Mouse (Mus musculus): Measurements from ENCODE around the gene Podnl1. TPM values are rescaled to one million over a fixed set of nuclear protein-coding genes. Genes with fewer than 3 reads are reported as not detected.
A peak's percentile ranks its signal among the peaks of the same experiment; 100 is the strongest.

Podnl1 gene
- polyA plus RNA-seq (2015; fragmentation: Nextera tagmentation; extraction: Ambion mirVana) = 0.06 and 0.12 TPM in 2 replicates

- Histone ChIP-seq H3K4me2 (no peak within 1 kb of the TSS), H3K4me3 (no peak within 1 kb of the TSS), H3K27ac (replicated peaks) (no peak within 1 kb of the TSS), H3K4me1 (no peaks in the 10 kb centered on the region), H3K36me3 (no peaks in the 10 kb centered on the region), H3K9ac (no peak within 1 kb of the TSS), H3K27me3 (replicated peaks) (peaks cover 18% of the 10 kb centered on the region), H3K9me3 (no peaks in the 10 kb centered on the region)
- 46% methylated on average over 6 of the region's 9 CpGs for WGBS
- no peak for ATAC-seq (ENCODE audit: extremely low read depth, insufficient number of reproducible peaks, low FRiP score, low TSS enrichment)
Observed at GRCm38 (mm10) chr8:84125656-84126055, at the start of gene Podnl1. TSS of gene Podnl1 (plus strand) at chr8:84125989.

DNA sequence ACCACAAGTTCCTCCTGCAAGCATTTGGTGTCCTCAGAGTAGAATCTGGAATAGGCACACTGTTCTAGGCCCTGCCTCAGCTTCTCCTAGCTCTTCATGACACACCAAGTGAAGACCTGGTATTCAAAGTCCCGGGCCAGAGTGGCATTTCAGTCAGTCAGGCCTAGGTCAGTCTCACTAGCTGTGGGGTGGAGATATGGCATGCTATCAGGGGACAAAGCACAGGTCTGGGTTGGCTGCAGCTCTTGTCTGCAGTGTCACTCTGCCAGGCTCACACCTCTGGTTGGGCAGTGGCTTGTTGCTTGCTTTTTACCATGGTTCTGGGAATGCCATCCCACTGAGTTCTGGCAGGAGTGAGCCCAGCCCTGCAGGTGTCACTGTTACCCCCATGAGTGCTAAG is 49.4 kb upstream of the Podnl1 start:
- Histone ChIP-seq H3K36me3 (peaks cover 31% of the 10 kb centered on the region), H3K4me3 (no peak overlapping the region), H3K4me1 (peaks cover 30% of the 10 kb centered on the region), H3K9ac (no peak overlapping the region), H3K4me2 (no peak overlapping the region), H3K27me3 (replicated peaks) (no peaks in the 10 kb centered on the region), H3K9me3 (no peaks in the 10 kb centered on the region), H3K27ac (replicated peaks) (no peak overlapping the region)
- WGBS = 62% methylated on average over 1 of the region's 1 CpGs
- no peak for ATAC-seq (ENCODE audit: extremely low read depth, insufficient number of reproducible peaks, low FRiP score, low TSS enrichment)

DNA sequence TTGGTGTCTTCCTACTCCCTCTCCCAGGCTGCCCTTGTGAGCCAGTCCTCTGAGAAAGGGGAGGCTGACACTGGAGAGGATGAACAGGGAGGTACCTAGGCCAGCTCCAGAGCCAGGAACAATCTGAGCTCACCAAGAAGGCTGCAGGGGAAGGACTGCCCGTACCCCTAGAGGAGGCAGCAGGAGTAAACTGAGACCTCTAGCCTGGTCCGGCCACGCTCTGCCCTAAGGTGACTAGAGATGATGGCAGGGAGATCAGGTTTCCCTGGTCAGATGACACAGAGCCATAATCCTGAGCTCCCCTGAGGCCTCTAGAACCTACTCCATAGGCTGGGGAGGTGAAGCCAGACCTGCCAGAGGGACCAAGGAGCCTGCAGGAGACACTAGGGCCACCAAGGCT is 48.9 kb upstream of the Podnl1 start:
- H3K9me3 ChIP-seq = no peaks in the 10 kb centered on the region
- H3K4me2 ChIP-seq = no peak overlapping the region
- no peak overlapping the region for H3K4me3 ChIP-seq
- 86% methylated on average over 3 of the region's 3 CpGs for WGBS
- no peaks in the 10 kb centered on the region for H3K27me3 ChIP-seq (replicated peaks)
- H3K9ac ChIP-seq = no peak overlapping the region
- peaks cover 25% of the 10 kb centered on the region for H3K4me1 ChIP-seq
- no peak overlapping the region for H3K27ac ChIP-seq (replicated peaks)
- peaks cover 34% of the 10 kb centered on the region for H3K36me3 ChIP-seq
- no peak for ATAC-seq (ENCODE audit: extremely low read depth, insufficient number of reproducible peaks, low FRiP score, low TSS enrichment)

- H3K4me3 ChIP-seq = no peak overlapping the region
- H3K4me2 ChIP-seq = no peak overlapping the region
- peaks cover 58% of the 10 kb centered on the region for H3K36me3 ChIP-seq
- peaks cover 10% of the 10 kb centered on the region for H3K4me1 ChIP-seq
- no peaks in the 10 kb centered on the region for H3K9me3 ChIP-seq
- no peak for ATAC-seq (ENCODE audit: extremely low read depth, insufficient number of reproducible peaks, low FRiP score, low TSS enrichment)
- WGBS = 51% methylated on average over 5 of the region's 5 CpGs
- H3K27ac ChIP-seq (replicated peaks) = no peak overlapping the region
- no peaks in the 10 kb centered on the region for H3K27me3 ChIP-seq (replicated peaks)
- no peak overlapping the region for H3K9ac ChIP-seq
Observed at GRCm38 (mm10) chr8:84079206-84079605, 46.6 kb upstream of the Podnl1 start.

GRCm38 (mm10) chr8:84083829-84084241 is 42.0 kb upstream of the Podnl1 start:
- Histone ChIP-seq H3K36me3 (peaks cover 91% of the 10 kb centered on the region), H3K4me2 (no peak overlapping the region), H3K9ac (no peak overlapping the region), H3K27me3 (replicated peaks) (no peaks in the 10 kb centered on the region), H3K4me3 (no peak overlapping the region), H3K27ac (replicated peaks) (no peak overlapping the region), H3K9me3 (no peaks in the 10 kb centered on the region), H3K4me1 (peaks cover 6% of the 10 kb centered on the region)
- no peak for ATAC-seq (ENCODE audit: extremely low read depth, insufficient number of reproducible peaks, low FRiP score, low TSS enrichment)
- 42% methylated on average over 8 of the region's 8 CpGs for WGBS

- H3K36me3 ChIP-seq = peaks cover 97% of the 10 kb centered on the region
Observed at GRCm38 (mm10) chr8:84084341-84085115, 41.3 kb upstream of the Podnl1 start.

DNA sequence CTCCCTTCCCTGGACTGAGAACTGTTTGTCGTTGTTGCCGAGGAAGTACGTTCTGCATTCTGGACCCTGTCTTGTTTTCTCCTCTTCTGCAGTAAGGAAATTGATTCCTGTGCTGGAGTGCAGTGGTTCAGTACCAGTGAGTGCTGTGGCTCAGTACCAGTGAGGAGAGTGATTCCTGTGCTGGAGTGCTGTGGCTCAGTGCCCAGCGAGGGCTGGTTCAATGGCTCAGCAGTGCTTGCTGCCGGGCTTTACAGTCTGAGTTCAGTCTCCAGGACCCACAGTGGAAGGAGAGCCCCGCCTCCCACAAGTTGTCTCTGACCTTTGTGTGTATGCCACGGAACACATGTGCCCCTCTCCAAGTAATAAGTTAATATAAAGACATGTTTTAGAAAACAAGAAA is 38.6 kb upstream of the Podnl1 start:
- Histone ChIP-seq H3K27ac (replicated peaks) (no peak overlapping the region), H3K36me3 (peaks cover 97% of the 10 kb centered on the region), H3K4me3 (no peak overlapping the region), H3K9me3 (no peaks in the 10 kb centered on the region), H3K27me3 (replicated peaks) (no peaks in the 10 kb centered on the region), H3K9ac (no peak overlapping the region), H3K4me1 (no peaks in the 10 kb centered on the region), H3K4me2 (no peak overlapping the region)
- 80% methylated on average over 7 of the region's 7 CpGs for WGBS
- ATAC-seq (ENCODE audit: extremely low read depth, insufficient number of reproducible peaks, low FRiP score, low TSS enrichment) = no peak

More at GRCm38 (mm10) chr8:84084341-84085115, 41.3 kb upstream of the Podnl1 start:
- Histone ChIP-seq H3K4me2 (peak overlapping the region; percentile 47), H3K4me1 (no peaks in the 10 kb centered on the region), H3K9ac (0 out of 2 replicates have a peak overlapping the region, but pooled peaks have one; percentile 37), H3K9me3 (no peaks in the 10 kb centered on the region), H3K4me3 (no peak overlapping the region), H3K27me3 (replicated peaks) (no peaks in the 10 kb centered on the region), H3K27ac (replicated peaks) (no peak overlapping the region)
- 50% methylated on average over 42 of the region's 42 CpGs for WGBS
- ATAC-seq (ENCODE audit: extremely low read depth, insufficient number of reproducible peaks, low FRiP score, low TSS enrichment) = no peak

- Histone ChIP-seq H3K9me3 (no peaks in the 10 kb centered on the region), H3K27ac (replicated peaks) (no peak overlapping the region), H3K4me1 (no peaks in the 10 kb centered on the region), H3K9ac (no peak overlapping the region), H3K4me3 (no peak overlapping the region), H3K36me3 (peaks cover 97% of the 10 kb centered on the region), H3K27me3 (replicated peaks) (no peaks in the 10 kb centered on the region), H3K4me2 (no peak overlapping the region)
- WGBS = 93% methylated on average over 14 of the region's 14 CpGs
- ATAC-seq (ENCODE audit: extremely low read depth, insufficient number of reproducible peaks, low FRiP score, low TSS enrichment) = no peak
Observed at GRCm38 (mm10) chr8:84087821-84088220, 38.0 kb upstream of the Podnl1 start.

DNA sequence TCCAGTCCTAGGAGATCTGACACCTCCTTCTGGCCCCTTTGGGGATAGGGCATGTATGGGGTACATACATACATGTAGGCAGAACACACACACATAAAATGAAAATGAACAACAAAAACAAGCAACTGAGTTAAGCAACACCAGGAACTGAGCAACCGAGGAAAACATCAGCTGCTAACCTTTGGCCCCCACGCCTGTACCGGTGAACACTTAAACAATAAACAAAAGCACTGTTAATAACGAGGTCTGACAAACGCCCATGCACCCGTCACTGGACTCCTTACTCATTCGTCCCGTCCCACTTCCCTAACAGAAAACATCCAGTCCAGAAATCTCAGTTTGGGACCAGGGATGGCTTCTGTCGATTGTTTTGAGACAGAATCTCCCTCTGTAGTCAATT is 36.5 kb upstream of the Podnl1 start:
- Histone ChIP-seq H3K4me1 (no peaks in the 10 kb centered on the region), H3K9me3 (no peaks in the 10 kb centered on the region), H3K4me2 (no peak overlapping the region), H3K27me3 (replicated peaks) (no peaks in the 10 kb centered on the region), H3K9ac (no peak overlapping the region), H3K27ac (replicated peaks) (no peak overlapping the region), H3K4me3 (no peak overlapping the region), H3K36me3 (peaks cover 96% of the 10 kb centered on the region)
- no peak for ATAC-seq (ENCODE audit: extremely low read depth, insufficient number of reproducible peaks, low FRiP score, low TSS enrichment)
- 82% methylated on average over 9 of the region's 9 CpGs for WGBS

- Histone ChIP-seq H3K27ac (replicated peaks) (no peak overlapping the region), H3K4me2 (no peak overlapping the region), H3K9me3 (no peaks in the 10 kb centered on the region), H3K4me1 (no peaks in the 10 kb centered on the region), H3K9ac (no peak overlapping the region), H3K36me3 (peaks cover 96% of the 10 kb centered on the region), H3K4me3 (no peak overlapping the region), H3K27me3 (replicated peaks) (no peaks in the 10 kb centered on the region)
- no peak for ATAC-seq (ENCODE audit: extremely low read depth, insufficient number of reproducible peaks, low FRiP score, low TSS enrichment)
- 86% methylated on average over 8 of the region's 8 CpGs for WGBS
Observed at GRCm38 (mm10) chr8:84090585-84090984, 35.2 kb upstream of the Podnl1 start.

DNA sequence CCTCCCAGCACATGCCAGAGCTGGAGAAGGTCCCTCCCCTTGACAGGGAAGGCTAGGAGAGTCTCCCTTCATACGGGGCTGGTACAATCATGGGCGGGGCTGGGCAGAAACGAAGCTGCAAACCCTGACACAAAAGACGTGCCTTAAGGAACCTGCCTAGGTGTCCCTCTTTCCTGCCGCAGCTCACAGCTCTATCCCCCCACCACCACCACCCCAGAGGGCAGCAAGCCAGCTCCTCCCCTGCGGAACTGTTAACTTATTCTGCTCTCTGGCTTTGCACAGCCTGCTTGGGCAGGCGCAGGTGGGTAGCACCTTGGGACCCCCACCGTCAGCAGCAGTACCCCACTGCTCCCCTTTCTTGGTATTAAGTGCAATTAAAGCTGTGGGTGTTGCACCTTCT is 29.7 kb upstream of the Podnl1 start:
- Histone ChIP-seq H3K36me3 (peaks cover 99% of the 10 kb centered on the region), H3K9ac (no peak overlapping the region), H3K4me3 (no peak overlapping the region), H3K4me2 (no peak overlapping the region), H3K27me3 (replicated peaks) (no peaks in the 10 kb centered on the region), H3K9me3 (no peaks in the 10 kb centered on the region), H3K4me1 (no peaks in the 10 kb centered on the region), H3K27ac (replicated peaks) (no peak overlapping the region)
- no peak for ATAC-seq (ENCODE audit: extremely low read depth, insufficient number of reproducible peaks, low FRiP score, low TSS enrichment)
- 71% methylated on average over 8 of the region's 8 CpGs for whole genome bisulfite sequencing

DNA sequence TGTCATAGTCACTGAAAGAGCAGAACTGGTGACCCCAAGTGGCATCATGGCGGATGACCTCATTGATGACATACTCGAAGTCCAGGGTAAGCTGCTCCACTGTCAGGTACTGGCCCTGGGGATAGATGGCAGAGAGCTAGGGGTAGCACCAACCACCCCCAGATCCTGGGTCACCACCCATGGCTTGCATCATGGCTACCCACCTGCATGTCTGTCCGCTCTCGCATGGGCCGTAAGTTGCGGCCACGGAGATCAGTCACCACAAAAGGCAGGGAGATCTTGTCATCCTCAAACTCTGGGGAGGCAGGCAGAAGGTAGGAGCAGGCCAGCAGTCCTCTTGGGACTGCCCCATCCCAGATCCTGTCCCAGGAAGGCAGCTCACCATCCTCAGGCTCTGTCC is 27.4 kb upstream of the Podnl1 start:
- Histone ChIP-seq H3K27me3 (replicated peaks) (no peaks in the 10 kb centered on the region), H3K4me3 (no peak overlapping the region), H3K36me3 (peaks cover 93% of the 10 kb centered on the region), H3K9me3 (no peaks in the 10 kb centered on the region), H3K27ac (replicated peaks) (no peak overlapping the region), H3K4me2 (no peak overlapping the region), H3K4me1 (peaks cover 14% of the 10 kb centered on the region), H3K9ac (no peak overlapping the region)
- 89% methylated on average over 7 of the region's 7 CpGs for WGBS
- ATAC-seq (ENCODE audit: extremely low read depth, insufficient number of reproducible peaks, low FRiP score, low TSS enrichment) = no peak
